Mouse (Mus musculus) limb, embryonic 10.5 days (tissue): ENCODE data around the gene Elfn2. TPM values are rescaled to one million over a fixed set of nuclear protein-coding genes. Genes with fewer than 3 reads are reported as not detected.

Experiments
- DNase-seq: peaks from one replicate; pipeline ENCODE4 v3.0.0-alpha.2; 2017; ENCODE audit warnings: low spot score
- H3K27ac ChIP-seq: fragments of 300-500 bp; sonication (generic); 2 replicates; pipeline ENCODE4 v1.5.1; 2016; ENCODE audit warnings: mild to moderate bottlenecking
- H3K27me3 ChIP-seq: fragments of 300-500 bp; sonication (generic); 2 replicates; pipeline ENCODE4 v1.6.1; 2016; ENCODE audit warnings: low read depth, mild to moderate bottlenecking; ENCODE audit not compliant: poor library complexity, severe bottlenecking
- H3K36me3 ChIP-seq: fragments of 300-500 bp; sonication (generic); 2 replicates; pipeline ENCODE4 v1.6.1; 2016; ENCODE audit warnings: mild to moderate bottlenecking, moderate library complexity
- H3K4me1 ChIP-seq: fragments of 300-500 bp; sonication (generic); 2 replicates; pipeline ENCODE4 v1.6.1; 2016
- H3K4me3 ChIP-seq: fragments of 300-500 bp; sonication (generic); 2 replicates; pipeline ENCODE4 v1.5.1; 2016; ENCODE audit warnings: mild to moderate bottlenecking, moderate library complexity
- H3K9me3 ChIP-seq: fragments of 300-500 bp; sonication (generic); replicated peaks from 2 replicates; pipeline ENCODE4 v1.6.1; 2016; ENCODE audit warnings: mild to moderate bottlenecking
- WGBS: fragments of 180-500 bp; shearing (Covaris S2); methylation state at CpG from one replicate; pipeline ENCODE4 v1.1.7; 2016; 5-methylcytosine and 5-hydroxymethylcytosine counted together
- polyA plus RNA-seq: library from polyadenylated mRNA; unstranded; fragments of >200 nt; fragmentation: Nextera tagmentation; extraction: Ambion mirVana; gene quantifications from 2 replicates; pipeline ENCODE4 v1.2.1, GENCODE M21; 2016

The Elfn2 gene
- polyA plus RNA-seq, 1 experiment from 2014 or later: not detected

DNA sequence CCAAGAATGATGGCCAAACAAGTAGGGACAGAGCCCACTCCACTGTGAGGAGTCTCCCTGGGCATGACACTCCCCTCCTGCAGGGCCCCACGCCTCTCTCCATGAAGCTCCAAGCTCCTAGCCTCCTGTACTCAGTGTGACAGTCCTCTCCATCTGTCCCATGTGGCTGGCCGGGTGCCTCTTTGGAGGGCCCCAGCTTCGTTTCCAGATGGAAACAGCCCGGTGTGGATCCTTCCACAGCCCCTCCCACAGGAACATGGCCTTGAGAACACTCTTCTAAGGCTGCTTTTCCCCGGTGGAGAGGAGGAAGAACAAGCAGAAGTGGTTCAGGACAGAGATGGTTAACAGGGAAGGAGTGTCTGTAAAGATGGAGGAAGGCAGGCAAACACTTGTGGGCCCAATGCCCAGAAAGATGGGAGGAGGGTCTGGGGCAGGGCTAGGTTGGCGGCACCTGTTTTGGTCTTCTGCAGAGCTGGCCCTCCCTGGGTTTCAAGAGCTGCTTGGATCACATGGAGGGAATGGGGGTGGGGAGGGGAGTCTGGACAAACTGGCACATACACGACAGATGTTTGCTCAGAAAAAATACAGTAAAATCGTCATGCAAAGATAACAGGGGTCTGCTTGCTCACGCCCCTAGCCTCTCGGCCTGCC, 49.2 kb downstream of the Elfn2 start:
- no peak overlapping the region for H3K4me3 ChIP-seq
- WGBS: 74% methylated on average over 10 of the region's 10 CpGs
- H3K36me3 ChIP-seq: no peaks in the 10 kb centered on the region
- DNase-seq: no peak
- peaks cover 19% of the 10 kb centered on the region for H3K4me1 ChIP-seq
- peaks cover 58% of the 10 kb centered on the region for H3K27me3 ChIP-seq
- no peaks in the 10 kb centered on the region for H3K9me3 ChIP-seq
- no peak overlapping the region for H3K27ac ChIP-seq

DNA sequence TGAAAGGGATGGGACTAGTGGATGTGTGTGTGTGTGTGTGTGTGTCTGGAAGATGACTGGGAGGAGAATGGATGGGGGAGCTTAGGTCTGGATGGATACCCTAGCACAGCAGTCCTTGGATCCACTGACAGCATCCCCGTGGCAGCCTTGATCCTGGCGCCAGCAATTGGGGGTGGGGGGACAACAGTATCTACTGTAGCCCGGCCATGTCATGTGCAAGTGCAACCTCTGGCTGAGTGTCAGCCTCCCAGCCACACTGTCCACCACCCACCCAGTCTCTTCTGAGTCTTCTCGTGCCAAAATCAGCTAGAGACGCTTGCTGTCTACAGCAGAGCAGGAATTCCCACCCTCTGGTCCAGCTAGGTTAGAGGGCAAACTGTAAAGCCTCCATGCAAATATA, 54.3 kb downstream of the Elfn2 start:
- no peak overlapping the region for H3K4me3 ChIP-seq
- no peak for DNase-seq
- H3K27ac ChIP-seq: no peak overlapping the region
- H3K36me3 ChIP-seq: no peaks in the 10 kb centered on the region
- peaks cover 8% of the 10 kb centered on the region for H3K27me3 ChIP-seq
- H3K4me1 ChIP-seq: no peaks in the 10 kb centered on the region
- 80% methylated on average over 5 of the region's 5 CpGs for WGBS
- no peaks in the 10 kb centered on the region for H3K9me3 ChIP-seq

DNA sequence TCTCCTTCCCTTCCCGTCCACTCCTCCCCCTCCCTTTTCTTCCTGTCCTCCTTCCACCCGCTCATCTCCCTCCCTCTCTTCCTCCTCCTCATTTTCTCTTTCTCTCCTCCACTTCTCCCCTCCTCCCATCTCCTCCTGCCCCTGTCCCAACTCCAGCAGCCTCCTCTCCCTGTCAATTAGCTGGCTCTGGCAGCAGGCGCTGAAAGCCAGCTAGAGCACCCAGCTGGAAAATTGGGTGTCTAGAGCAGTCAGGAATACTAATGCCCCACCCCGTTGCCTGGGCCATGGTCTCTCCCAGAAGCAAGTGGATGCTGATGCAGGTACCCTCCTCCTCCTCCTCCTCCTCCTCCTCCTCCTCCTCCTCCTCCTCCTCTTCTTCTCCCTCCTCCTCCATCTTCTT, 67.4 kb downstream of the Elfn2 start:
- no peaks in the 10 kb centered on the region for H3K9me3 ChIP-seq
- H3K4me3 ChIP-seq: no peak overlapping the region
- H3K4me1 ChIP-seq: 0 out of 2 replicates have a peak, but pooled peaks cover 3% of the 10 kb centered on the region
- WGBS: 56% methylated on average over 4 of the region's 4 CpGs
- no peak overlapping the region for H3K27ac ChIP-seq
- 0 out of 2 replicates have a peak, but pooled peaks cover 9% of the 10 kb centered on the region for H3K27me3 ChIP-seq
- no peak for DNase-seq
- H3K36me3 ChIP-seq: no peaks in the 10 kb centered on the region

DNA sequence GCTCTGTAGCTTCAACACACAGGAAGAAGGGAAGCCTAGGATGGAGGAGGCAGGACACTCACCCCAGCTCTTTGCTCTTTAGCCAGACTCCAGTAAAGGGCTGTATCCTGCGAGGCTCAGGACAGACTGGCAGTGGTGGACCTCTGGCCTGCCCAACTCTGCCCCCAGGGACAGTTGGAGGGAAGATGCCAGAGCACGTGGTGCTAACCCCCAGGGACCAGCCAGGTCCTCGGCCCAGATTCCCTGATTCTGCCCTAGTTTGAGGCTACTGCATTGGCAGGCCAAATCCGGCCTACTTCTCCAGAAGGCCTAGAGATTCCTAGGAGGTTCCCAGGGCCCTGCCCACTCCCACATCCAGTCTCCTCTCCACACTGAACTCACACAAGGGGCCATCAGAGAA, 70.8 kb downstream of the Elfn2 start:
- no peak overlapping the region for H3K4me3 ChIP-seq
- H3K36me3 ChIP-seq: no peaks in the 10 kb centered on the region
- H3K4me1 ChIP-seq: peaks cover 15% of the 10 kb centered on the region; the same call in 1 of the 2 replicates
- peaks cover 26% of the 10 kb centered on the region for H3K27me3 ChIP-seq
- no peak overlapping the region for H3K27ac ChIP-seq
- WGBS: 74% methylated on average over 4 of the region's 4 CpGs
- DNase-seq: no peak
- H3K9me3 ChIP-seq: no peaks in the 10 kb centered on the region

DNA sequence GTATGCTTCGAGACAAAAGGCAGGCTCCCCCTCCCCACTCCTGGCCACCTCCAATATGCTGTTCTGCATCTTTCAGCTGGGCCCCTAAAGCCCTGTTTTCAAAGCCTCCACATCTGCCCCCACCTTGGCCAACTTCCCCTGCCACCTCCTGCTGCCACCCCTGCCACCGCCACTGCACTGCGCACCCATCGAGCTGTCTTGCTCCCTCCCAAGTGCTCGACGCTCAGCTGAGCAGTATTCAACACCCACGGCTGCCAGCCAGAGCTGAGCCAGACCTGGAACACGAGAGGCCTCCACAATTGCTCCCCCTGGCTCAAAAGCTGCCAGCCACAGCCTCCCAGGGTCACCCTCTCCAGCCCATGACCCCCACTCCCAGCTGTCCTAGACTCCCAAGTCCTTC, 74.0 kb downstream of the Elfn2 start:
- no peak overlapping the region for H3K27ac ChIP-seq
- no peaks in the 10 kb centered on the region for H3K36me3 ChIP-seq
- no peaks in the 10 kb centered on the region for H3K9me3 ChIP-seq
- H3K27me3 ChIP-seq: peaks cover 33% of the 10 kb centered on the region
- DNase-seq: no peak
- no peak overlapping the region for H3K4me3 ChIP-seq
- WGBS: 54% methylated on average over 8 of the region's 8 CpGs
- H3K4me1 ChIP-seq: peaks cover 15% of the 10 kb centered on the region; the same call in 1 of the 2 replicates

DNA sequence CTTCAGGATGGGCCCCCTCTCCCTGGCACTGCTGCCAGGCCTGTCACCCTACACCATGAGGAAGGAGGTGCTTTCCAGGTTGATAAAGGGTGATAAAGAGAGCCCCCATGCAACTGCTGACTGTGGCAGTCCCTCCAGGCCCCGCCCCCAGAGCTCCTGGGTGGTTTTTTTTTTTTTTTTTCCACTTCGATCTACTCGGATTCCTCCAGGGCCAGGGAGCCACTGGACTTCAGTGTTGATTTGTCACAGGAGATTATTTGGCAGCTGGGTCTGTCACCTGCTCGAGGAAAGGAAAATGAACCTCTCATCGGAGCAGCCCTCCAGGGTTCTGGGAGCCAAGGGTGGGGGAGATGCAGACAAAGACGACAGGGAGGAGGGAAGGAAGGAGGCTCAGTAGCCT, 74.9 kb downstream of the Elfn2 start:
- WGBS: 26% methylated on average over 6 of the region's 6 CpGs
- no peak overlapping the region for H3K27ac ChIP-seq
- H3K27me3 ChIP-seq: peaks cover 42% of the 10 kb centered on the region
- no peaks in the 10 kb centered on the region for H3K36me3 ChIP-seq
- no peak overlapping the region for H3K4me3 ChIP-seq
- no peaks in the 10 kb centered on the region for H3K9me3 ChIP-seq
- peaks cover 13% of the 10 kb centered on the region; the same call in 1 of the 2 replicates for H3K4me1 ChIP-seq
- DNase-seq: no peak

DNA sequence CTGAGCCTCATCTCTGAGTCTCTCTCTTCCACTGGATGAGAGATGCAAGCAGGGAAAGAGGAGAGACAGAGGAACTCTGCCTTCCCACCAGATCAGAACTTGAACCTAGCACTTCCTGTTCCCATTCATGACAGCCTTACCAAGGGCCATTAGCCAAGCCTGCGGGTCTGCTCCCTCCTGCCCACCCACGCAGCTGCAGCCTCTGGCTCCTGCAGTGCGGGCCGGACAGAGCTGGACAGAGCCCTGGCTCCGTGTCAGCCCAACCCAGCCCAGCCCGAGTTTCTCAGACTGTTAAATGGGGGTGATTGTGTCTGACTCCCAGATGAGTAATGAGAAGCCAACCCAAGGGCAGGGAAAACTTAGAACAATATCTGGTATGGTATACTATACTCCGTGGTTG, 83.3 kb downstream of the Elfn2 start:
- H3K4me1 ChIP-seq: peaks cover 46% of the 10 kb centered on the region
- H3K4me3 ChIP-seq: no peak overlapping the region
- H3K27ac ChIP-seq: no peak overlapping the region
- H3K9me3 ChIP-seq: no peaks in the 10 kb centered on the region
- no peaks in the 10 kb centered on the region for H3K36me3 ChIP-seq
- H3K27me3 ChIP-seq: peaks cover 42% of the 10 kb centered on the region
- 51% methylated on average over 7 of the region's 7 CpGs for WGBS
- no peak for DNase-seq

DNA sequence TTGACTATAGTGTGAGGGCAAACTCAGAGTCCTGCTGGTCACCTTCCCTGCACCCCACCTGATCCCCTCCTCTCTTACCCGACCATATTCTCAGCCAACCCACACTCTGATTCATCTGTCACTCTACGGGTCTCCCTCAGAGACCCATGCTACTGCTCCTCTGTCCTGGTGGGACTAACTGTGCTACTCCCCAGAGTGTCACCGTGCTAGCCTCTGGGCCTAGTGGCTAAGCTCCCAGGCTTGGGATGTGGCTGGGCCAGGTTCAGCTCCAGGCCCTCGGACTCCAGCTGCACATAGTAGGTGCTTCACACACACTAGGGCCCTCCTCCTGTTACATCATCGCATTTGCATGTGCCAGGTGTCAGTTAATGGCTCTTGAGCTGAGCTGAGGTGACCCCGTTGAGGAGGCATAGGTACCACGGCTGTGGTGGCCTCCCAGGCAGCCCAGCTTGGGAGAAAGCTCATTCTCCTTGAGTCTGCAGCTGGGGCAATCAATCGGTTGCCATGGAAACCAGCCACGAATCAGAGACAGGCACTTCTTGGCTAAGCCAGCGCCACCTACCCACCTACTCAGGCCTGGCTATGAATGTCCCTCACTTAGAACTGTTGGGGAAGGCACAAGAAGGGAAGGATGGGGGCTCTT, 84.4 kb downstream of the Elfn2 start:
- 33% methylated on average over 10 of the region's 10 CpGs for WGBS
- peaks cover 32% of the 10 kb centered on the region for H3K27me3 ChIP-seq
- peaks cover 46% of the 10 kb centered on the region for H3K4me1 ChIP-seq
- H3K27ac ChIP-seq: no peak overlapping the region
- H3K9me3 ChIP-seq: no peaks in the 10 kb centered on the region
- peak; percentile 75 for DNase-seq
- no peaks in the 10 kb centered on the region for H3K36me3 ChIP-seq
- no peak overlapping the region for H3K4me3 ChIP-seq

DNA sequence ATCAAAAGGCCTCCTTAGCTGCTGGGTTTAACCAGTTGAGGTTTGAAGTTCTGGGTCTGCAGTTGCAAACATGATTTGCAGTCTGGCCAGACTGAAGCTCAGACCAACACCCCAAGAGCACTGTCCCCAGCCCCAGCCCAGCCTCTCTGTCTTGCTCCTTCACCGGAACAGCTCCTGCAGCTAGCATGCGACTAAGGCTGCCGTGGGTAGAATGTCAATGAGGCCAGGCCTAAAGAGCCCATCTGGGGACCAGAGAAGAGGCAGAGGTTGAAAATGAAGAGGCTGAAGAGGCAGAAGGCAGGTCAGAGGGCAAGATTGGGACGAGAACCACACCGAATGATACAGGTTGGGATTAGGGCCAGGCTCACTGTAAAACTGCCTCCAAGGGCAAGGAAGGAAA, 85.2 kb downstream of the Elfn2 start:
- H3K4me1 ChIP-seq: peaks cover 44% of the 10 kb centered on the region
- no peak overlapping the region for H3K4me3 ChIP-seq
- H3K36me3 ChIP-seq: no peaks in the 10 kb centered on the region
- no peak for DNase-seq
- peaks cover 24% of the 10 kb centered on the region for H3K27me3 ChIP-seq
- 66% methylated on average over 5 of the region's 5 CpGs for WGBS
- no peaks in the 10 kb centered on the region for H3K9me3 ChIP-seq
- H3K27ac ChIP-seq: no peak overlapping the region

DNA sequence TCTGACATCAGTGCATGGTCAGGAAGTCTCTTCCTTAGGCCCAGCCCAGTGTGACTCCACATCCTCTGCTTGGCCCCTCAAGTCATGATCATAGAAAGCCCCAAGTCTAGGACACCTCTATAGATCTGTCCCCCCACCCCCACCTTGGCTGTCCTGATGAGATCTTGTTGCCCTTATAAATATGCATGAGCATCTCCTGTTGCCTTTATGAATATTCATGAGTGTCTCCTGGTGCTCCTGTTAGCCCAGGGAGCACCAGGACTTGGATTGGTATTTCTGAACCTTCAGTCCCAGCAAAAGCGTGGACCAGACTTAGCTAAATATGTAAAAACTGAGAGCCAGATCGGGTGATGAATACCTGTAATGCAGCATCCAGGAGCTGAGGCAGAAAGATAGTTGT, 86.2 kb downstream of the Elfn2 start:
- Histone ChIP-seq H3K9me3 (no peaks in the 10 kb centered on the region), H3K36me3 (no peaks in the 10 kb centered on the region), H3K4me3 (no peak overlapping the region), H3K27me3 (peaks cover 14% of the 10 kb centered on the region), H3K4me1 (peaks cover 35% of the 10 kb centered on the region), H3K27ac (no peak overlapping the region)
- no peak for DNase-seq
- whole genome bisulfite sequencing: 60% methylated on average over 2 of the region's 2 CpGs

DNA sequence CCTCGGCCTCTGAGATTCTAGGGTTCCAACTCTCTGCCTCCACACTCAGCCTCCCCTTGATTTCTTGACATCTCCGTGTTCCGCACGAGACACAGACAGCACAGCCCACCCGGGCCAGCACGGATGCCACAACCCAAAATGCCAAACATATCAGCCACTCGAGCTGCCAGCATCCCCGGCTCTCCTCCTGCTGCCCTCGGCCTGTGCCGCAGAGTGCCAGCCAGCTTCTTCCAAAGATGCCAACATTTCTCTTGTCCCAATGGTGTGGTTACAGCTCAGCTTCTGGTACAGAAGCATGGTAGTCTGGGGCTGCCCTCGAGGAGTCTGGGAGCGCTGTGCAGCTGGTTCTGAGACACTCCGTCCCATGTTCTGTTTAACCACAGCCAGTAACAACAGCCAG, 92.3 kb downstream of the Elfn2 start:
- Histone ChIP-seq H3K4me1 (0 out of 2 replicates have a peak, but pooled peaks cover 3% of the 10 kb centered on the region), H3K4me3 (no peak overlapping the region), H3K36me3 (no peaks in the 10 kb centered on the region), H3K27me3 (0 out of 2 replicates have a peak, but pooled peaks cover 7% of the 10 kb centered on the region), H3K27ac (no peak overlapping the region), H3K9me3 (no peaks in the 10 kb centered on the region)
- 91% methylated on average over 13 of the region's 13 CpGs for WGBS
- no peak for DNase-seq

DNA sequence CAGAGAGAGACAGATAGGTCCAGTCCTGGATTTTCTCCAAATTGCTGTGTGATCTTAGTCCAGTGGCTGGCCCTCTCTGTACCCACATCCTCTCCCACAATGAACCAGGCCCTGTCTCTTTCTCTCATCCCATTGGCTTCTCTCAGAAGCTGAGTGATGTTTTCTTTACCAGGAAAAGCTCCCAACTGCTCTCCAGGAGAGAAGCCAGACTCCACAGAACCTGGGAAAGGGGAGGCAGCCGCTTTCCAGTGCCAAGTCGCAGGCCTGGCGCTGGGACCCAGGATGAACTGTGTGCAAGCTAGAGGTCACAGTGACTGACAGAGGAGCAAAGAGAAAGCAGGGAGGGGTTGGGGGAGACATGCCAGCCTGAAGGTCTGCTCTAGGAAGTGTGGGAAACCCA, 93.6 kb downstream of the Elfn2 start:
- Histone ChIP-seq H3K27ac (no peak overlapping the region), H3K4me1 (0 out of 2 replicates have a peak, but pooled peaks cover 3% of the 10 kb centered on the region), H3K27me3 (peaks cover 13% of the 10 kb centered on the region), H3K36me3 (no peaks in the 10 kb centered on the region), H3K9me3 (no peaks in the 10 kb centered on the region), H3K4me3 (no peak overlapping the region)
- 76% methylated on average over 3 of the region's 3 CpGs for WGBS
- DNase-seq: no peak

DNA sequence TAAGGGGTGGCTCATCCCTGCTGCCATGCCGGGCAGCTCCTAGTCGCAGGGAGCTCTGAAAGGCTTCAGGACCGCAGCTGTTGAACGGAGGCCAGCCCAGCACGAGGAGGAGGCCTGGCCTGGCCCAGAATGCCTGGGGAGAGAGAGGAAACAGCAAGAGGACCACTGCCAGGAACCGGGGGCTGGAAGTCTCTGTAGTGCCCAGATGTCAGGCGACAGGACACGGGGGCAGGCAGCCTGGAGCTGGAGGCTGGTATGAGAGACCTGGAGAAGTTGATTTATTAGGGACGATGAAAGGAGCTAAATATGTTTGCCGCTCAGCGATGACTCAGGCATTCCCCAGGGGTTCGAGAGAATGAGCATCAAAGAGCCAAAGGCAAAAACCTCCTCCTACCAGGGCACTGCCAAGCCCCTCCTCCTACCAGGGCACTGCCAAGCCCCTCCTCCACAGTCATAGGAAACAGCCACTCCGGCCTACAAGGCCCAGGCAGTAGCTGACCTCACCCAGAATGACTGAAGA, 94.1 kb downstream of the Elfn2 start:
- 59% methylated on average over 13 of the region's 13 CpGs for WGBS
- H3K9me3 ChIP-seq: no peaks in the 10 kb centered on the region
- 0 out of 2 replicates have a peak, but pooled peaks cover 3% of the 10 kb centered on the region for H3K4me1 ChIP-seq
- no peak overlapping the region for H3K4me3 ChIP-seq
- no peaks in the 10 kb centered on the region for H3K36me3 ChIP-seq
- peaks cover 15% of the 10 kb centered on the region for H3K27me3 ChIP-seq
- no peak overlapping the region for H3K27ac ChIP-seq
- no peak for DNase-seq
